Mouse (Mus musculus) telencephalon, adult 2 months (tissue): Measurements from ENCODE around the gene Fbxl14.
"Not testable (repeated sequence)": the region's sequence is repeated elsewhere in the genome, so short reads cannot be mapped to it uniquely, and the experiment has no call there.

ENCODE experiments used
- DNase-seq: peaks from one replicate; pipeline ENCODE4 v3.0.0-alpha.2; 2011; ENCODE audit warnings: low read depth, low spot score

Gene Fbxl14

DNA sequence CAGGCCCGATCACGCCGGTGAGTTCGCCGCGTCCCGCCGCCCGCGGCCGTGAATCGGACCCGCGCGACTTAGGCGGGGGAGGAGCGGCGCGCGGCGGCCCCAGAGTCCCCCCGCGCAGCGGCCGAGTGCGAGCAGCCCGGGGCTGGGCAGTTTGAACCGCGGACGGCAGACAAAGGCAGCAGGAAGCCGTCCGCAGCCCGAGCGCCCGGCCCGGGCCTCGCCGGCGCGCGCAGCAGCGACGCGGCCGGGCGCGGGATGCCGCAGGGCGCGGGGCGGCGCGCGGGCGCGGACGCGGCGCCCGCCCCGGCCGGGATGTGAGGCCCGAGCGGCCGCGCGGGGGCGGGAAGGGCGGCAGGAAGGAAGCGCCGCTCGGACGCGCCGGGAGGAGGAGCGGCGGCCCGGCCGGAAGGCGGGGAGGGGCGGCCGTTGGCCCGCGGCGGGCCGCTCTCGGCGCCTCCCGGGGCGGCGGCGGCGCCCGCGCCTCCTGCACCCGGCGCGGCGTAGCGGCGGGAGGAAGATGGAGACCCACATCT lies at the start of gene Fbxl14:
Gene Fbxl14 (plus strand): TSS at position 326 of the 533 bp plus-strand sequence.
- DNase-seq: no peak

- DNase-seq: no peak
Observed at GRCm38 (mm10) chr6:119430508-119430907, 49.0 kb upstream of the Fbxl14 start.

GRCm38 (mm10) chr6:119431751-119432324 lies 47.6 kb upstream of the Fbxl14 start:
- DNase-seq: no peak

- no peak for DNase-seq
Observed at GRCm38 (mm10) chr6:119434394-119434793, 45.1 kb upstream of the Fbxl14 start.

DNA sequence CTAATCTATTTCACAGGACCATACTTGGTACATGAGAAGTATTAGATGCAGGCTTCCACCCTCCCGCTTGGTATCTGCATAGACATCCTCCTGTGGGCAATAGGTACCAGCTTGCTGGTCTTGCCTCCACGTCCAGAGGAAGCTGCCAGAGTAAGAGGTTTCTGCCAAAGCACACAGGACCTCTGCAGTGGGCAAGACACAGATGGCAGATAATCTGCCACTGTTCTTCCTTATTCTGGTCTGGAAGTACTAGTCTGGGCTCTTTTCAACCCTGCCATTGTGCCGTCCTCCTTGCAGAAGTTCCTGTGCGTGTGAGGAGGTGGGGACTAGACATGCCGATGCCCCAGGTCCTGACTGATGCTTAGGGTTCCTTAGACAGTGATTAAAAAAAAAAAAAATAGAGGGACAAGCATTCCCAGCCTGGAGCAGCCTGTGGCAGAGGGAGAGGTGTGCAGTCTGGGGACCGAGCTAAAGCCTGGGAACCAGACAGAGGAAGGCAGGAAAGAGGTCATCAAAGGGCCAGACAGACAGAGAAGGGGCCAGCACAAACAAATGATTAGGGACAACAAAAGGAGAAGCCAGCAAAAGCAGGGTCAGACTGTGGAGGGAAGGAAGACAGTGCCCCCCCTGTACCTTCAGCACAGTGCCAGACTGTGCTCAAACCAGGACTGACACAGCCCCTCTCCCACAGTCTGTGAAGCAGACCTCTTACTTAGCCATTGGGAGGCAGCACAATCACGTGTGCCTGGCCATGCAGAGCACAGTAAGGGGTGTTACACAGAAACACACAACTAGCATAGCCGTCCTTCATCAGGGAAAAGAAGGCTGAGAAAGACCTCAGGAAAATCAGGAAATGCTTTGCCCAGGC lies 41.3 kb upstream of the Fbxl14 start:
- DNase-seq: no peak

DNA sequence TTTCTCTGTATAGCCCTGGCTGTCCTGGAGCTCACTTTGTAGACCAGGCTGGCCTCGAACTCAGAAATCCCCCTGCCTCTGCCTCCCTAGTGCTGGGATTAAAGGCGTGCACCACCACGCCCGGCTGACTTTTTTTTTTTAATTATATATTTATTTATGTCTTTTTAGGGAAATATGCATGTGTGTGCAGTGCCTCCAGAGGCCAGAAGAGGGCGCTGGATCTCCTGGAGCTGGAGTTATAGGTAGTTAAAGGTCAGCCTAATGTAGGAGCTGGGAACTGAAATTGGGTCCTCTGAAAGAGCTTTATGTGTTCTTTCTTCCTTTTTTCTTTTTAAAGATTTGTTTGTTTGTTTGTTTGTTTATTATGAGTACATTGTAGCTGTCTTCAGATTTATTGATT lies 36.7 kb upstream of the Fbxl14 start:
- not testable (repeated sequence) for DNase-seq

DNA sequence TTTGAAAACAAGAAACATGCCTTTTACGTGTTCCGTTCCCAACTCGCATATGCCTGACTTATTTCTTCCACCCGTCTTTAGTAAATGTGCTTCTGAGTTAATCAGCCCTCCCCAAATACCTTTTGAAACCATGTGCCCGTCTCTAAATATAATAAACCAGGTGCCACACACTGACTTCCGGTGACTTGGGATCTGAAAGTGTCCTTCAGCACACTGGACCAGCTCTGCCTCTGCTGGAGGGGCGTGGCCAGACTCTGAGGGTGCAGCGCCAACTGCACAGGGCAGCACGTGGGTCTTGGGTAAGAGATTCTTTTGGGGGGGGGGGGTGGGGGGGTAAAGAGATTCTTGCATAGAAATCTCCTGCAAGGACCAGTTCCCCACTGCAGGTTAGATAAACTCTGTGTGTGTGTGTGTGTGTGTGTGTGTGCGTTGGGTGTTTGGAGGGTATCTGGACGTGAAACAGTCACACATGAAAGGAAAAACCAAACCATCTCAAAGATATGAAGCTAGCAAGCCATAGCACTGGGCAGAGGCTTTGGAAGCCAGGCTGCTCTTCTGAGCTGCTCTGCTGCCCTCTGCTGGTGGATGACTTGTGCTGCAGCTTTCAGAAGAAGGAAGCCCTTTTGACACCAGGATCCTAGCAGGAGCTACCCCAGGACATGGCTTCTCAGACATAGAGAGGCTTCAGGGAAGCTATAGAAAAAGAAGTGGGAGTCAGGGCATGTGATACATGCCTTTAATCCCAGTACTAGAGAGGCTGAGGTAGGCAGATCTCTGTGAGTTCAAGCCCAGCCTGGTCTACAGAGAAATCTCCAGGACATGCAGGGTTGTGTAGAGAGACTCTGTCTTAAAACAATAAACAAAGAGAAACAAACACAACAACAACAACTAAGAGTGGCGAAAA lies 35.5 kb upstream of the Fbxl14 start:
- peak; percentile 68 for DNase-seq

DNA sequence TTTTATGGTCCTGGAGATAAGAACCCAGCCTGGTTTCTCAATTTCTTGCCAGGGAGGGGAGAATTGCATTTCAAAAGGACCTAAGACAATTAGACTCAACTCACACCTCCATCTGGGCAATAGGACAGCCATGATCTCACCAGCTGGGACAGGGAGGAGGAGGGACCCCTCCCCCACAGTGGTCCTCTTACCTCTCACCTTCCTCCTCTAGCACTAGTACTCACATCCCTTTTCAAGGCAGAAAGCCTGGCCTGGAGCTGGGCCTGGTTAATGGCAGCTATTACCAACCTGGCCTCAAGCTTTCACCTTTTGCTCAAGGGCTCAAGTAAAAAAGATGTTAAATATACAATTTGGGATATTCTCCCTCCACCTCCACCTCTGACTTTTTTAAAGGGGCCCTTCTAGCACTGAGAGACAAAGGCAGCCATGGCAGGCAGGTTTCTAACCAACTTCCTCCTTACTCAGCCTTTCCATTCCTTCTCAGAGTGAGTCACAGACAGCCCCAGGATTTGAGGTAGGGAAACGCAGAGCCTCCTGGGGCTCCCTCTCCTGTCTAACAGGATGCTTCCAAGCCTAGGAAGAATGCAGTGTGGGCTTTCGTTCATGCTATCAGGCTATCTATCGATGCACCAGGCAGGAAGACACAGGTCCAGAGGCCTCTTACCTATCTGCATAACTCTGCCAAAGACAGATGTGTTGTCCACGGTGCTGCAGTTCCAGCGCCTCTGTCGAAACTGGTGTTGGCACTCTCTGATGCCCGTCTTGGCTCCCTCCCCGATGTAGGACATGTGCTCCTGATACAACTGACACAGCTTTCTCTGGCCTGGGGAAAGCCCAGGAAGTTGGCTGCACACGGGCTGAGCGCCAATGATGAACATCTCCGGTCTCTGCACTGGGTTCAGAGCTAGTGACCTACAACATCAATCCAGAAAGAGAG lies 33.5 kb upstream of the Fbxl14 start:
- no peak for DNase-seq

DNA sequence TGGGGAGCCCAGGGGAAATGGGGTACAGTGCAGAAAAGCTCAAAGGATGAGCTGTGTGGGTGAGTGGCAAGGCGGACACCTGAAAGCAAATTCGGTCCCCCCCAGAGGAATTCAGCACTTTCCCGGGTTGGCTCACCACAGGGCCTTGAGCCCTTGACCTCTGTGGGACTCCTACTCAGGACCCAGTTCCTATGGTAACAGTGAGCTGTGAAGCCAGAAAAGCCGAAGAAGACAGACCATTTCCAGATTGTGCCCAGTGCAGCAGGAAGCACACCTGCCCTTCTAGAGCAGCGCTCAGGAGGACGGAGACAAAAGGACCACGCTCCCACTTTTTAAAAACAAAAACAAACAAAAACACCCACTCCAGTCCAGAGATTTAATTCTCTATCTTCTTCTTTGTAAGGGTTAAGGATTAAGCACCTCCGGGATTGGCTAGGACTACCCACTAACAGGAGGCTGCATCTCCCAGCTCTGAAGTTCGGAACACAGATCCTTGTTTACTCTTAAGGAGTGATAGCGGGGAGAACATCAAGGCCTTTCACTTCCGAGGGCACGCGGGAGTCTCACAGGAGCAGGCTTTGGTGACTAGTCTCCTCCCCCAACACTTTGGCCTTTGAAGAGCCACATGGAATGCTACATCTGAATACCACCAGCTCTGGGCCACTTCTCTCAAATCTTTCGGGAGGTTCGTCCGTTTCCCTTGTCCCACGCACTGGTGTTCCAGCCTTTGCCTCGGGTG lies 31.0 kb upstream of the Fbxl14 start:
- no peak for DNase-seq

DNA sequence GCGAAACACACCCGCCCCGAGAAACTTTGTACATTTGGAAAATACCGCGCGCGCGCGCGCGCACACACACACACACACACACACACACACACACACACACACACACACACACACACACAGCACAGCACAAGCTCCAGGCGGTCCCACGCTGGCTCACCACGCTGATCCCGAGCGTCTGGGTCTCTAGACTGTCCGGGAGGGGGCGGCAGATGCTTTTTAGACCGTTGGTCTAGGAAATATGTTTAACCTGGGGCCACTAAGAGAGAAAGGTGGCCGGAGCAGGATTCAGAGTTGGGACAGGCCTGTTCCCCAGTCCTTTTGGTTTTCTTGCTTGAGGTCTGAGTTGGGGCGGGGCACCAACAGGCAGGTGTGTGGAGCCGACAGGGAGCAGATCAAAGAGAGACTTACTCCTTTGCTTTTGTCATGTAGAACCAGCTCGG lies 30.4 kb upstream of the Fbxl14 start:
- no peak for DNase-seq

GRCm38 (mm10) chr6:119450965-119451943 lies 28.2 kb upstream of the Fbxl14 start:
- DNase-seq: no peak

GRCm38 (mm10) chr6:119451981-119452499 lies 27.4 kb upstream of the Fbxl14 start:
- DNase-seq: peak; percentile 82

DNA sequence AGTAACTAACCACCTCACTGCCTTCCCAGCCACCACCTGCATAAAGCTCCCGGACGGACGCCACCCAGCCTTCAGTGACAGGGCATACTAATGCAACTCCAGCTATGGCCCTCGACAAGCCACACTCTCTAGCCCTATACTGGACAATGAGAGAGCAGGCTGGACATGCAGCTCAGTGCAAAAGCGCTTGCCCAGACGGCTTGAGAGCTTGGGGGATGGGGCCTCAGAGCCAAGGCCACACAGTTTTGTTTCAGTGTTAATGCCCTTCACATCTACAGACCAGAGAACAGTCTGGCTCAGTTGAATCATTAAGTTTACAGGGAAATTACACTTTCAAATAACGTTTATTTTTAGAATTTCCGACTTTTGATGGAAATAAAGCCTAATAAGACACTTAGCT lies 21.3 kb upstream of the Fbxl14 start:
- DNase-seq: no peak

- no peak for DNase-seq
Observed at GRCm38 (mm10) chr6:119459041-119459440, 20.4 kb upstream of the Fbxl14 start.

DNA sequence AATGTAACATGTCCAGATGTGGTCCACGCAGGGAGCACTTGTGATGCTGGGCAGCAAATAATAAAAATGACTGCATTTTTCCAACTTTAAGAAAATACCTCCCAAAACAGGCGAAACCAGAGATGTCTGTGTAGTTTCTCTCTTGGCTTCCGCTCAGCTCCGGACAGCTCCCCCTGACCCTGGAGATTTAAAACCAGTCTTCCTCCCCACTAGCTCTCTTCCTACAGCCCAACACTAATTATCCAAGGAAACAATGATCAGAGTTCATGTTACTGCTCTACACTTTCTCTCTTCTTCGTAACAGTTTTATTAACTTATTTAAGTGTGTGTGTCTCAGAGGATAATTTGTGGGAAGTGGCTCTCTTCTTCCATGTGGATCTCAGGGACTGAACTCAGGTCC lies 19.1 kb upstream of the Fbxl14 start:
- no peak for DNase-seq

- no peak for DNase-seq
Observed at GRCm38 (mm10) chr6:119466161-119466560, 13.3 kb upstream of the Fbxl14 start.

GRCm38 (mm10) chr6:119466921-119467784 lies 12.3 kb upstream of the Fbxl14 start:
- DNase-seq: no peak

DNA sequence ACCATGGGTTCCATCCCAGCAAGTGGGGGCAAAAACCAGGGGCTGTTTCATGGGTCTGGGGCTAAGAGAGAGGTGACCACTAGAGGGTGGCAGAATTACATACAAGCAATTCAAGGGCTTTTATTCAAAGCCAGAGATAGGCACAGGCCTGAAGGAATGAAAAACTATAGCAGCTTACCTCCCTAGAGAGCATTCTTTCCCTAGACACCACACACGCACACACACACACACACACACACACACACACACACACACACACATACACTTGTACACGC lies 11.7 kb upstream of the Fbxl14 start:
- no peak for DNase-seq
